Mouse (Mus musculus) thymus, adult 2 months (tissue): ENCODE results near the gene Zfp148. TPM values are rescaled to one million over a fixed set of nuclear protein-coding genes. Genes with fewer than 3 reads are reported as not detected.

ENCODE experiments used
- DNase-seq: peaks from one replicate; pipeline ENCODE4 v3.0.0; 2021
- H3K27ac ChIP-seq: fragments of 200-500 bp; 2 replicates; pipeline ENCODE4 v1.5.1; 2012; ENCODE audit warnings: low read length, control low read depth; ENCODE audit not compliant: control insufficient read depth, insufficient read depth
- H3K27me3 ChIP-seq: fragments of 200-500 bp; 2 replicates; pipeline ENCODE4 v1.6.1; 2012; ENCODE audit warnings: mild to moderate bottlenecking, low read length, moderate library complexity, mixed read lengths; ENCODE audit not compliant: control insufficient read depth, insufficient read depth
- H3K36me3 ChIP-seq: fragments of 200-500 bp; 2 replicates; pipeline ENCODE4 v1.6.1; 2012; ENCODE audit warnings: mild to moderate bottlenecking, low read length, moderate library complexity; ENCODE audit not compliant: control insufficient read depth, insufficient read depth
- H3K4me1 ChIP-seq: fragments of 200-500 bp; replicated peaks from 2 replicates; pipeline ENCODE4 v1.6.1; 2012; ENCODE audit warnings: low read length; ENCODE audit not compliant: control insufficient read depth, insufficient read depth
- H3K4me3 ChIP-seq: fragments of 200-500 bp; 2 replicates; pipeline ENCODE4 v1.5.1; 2012; ENCODE audit warnings: mild to moderate bottlenecking, low read length, control low read depth, moderate library complexity; ENCODE audit not compliant: control insufficient read depth, insufficient read depth
- CTCF ChIP-seq: fragments of 200-500 bp; IDR thresholded peaks from 2 replicates; pipeline ENCODE4 v1.5.1; 2012; ENCODE audit warnings: mild to moderate bottlenecking, control low read depth, low read length, moderate library complexity, borderline replicate concordance; ENCODE audit not compliant: control insufficient read depth, poor library complexity, insufficient read depth; ENCODE audit errors: extremely low read depth
- POLR2A ChIP-seq: fragments of 200-500 bp; IDR thresholded peaks from 2 replicates; pipeline ENCODE4 v1.6.1; 2012; ENCODE audit warnings: mild to moderate bottlenecking, low read length, control low read depth, moderate library complexity; ENCODE audit not compliant: control insufficient read depth, poor library complexity, insufficient read depth; ENCODE audit errors: extremely low read depth
- WGBS: fragments of 180-500 bp; shearing (Covaris S2); methylation state at CpG from one replicate; pipeline ENCODE4 v1.1.7; 2018; 5-methylcytosine and 5-hydroxymethylcytosine counted together
- polyA plus RNA-seq: library from polyadenylated mRNA; depleted of rRNA; stranded (reverse); fragments of >200 nt; gene quantifications from 2 replicates; pipeline ENCODE4 v1.2.3, GENCODE M21; 2012

The Zfp148 gene
- polyA plus RNA-seq, 1 experiment, result 22.5 TPM

DNA sequence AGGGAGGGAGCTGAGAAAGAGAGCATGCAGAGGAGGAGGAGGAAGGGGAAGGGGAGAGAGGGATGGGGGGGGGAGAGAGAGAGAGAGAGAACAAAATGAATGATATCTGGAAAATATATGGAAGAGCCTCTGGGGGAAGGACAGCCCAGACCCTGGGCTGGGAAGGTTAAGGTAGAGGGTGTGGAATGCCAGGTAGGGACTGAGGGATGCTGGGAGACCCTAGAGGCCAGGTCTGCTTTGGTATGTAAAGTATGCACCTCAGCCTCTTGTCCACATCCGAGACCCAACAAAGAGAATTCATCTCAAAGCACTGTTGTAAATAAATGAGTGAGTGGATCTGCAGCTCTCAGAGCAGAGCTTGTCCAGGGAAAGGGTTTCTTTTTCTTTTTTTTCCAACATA, 38.3 kb upstream of the Zfp148 start:
- Histone ChIP-seq H3K4me3 (no peak overlapping the region), H3K4me1 (peaks cover 36% of the 10 kb centered on the region), H3K36me3 (no peaks in the 10 kb centered on the region), H3K27me3 (no peaks in the 10 kb centered on the region), H3K27ac (no peak overlapping the region)
- no peak for DNase-seq
- TF ChIP-seq POLR2A (no peak), CTCF (no peak)
- 92% methylated on average over 1 of the region's 1 CpGs for WGBS

DNA sequence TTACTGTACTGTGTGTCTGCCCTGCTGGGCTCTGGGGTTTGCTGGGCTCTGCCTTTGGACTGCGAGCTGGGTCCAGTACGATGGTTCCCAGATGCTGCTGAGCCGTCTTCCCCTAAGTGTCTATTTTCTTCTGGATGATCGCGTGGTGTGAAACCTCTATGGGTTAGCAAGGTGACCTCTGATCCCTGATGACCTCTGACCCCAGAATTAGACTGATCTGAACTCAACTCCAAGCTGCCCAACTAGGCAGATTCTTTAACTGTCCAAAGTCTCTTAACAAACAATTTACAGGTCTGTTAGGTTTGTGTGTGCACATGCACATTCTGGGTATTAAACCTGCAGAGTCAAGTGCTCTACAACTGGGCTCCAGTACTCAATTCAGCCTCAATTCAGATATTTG, 37.5 kb upstream of the Zfp148 start:
- WGBS, result 93% methylated on average over 5 of the region's 5 CpGs
- DNase-seq, result peak; percentile 9
- Histone ChIP-seq H3K36me3 (no peaks in the 10 kb centered on the region), H3K27me3 (no peaks in the 10 kb centered on the region), H3K4me1 (peaks cover 36% of the 10 kb centered on the region), H3K4me3 (no peak overlapping the region), H3K27ac (no peak overlapping the region)
- TF ChIP-seq CTCF (no peak), POLR2A (no peak)

DNA sequence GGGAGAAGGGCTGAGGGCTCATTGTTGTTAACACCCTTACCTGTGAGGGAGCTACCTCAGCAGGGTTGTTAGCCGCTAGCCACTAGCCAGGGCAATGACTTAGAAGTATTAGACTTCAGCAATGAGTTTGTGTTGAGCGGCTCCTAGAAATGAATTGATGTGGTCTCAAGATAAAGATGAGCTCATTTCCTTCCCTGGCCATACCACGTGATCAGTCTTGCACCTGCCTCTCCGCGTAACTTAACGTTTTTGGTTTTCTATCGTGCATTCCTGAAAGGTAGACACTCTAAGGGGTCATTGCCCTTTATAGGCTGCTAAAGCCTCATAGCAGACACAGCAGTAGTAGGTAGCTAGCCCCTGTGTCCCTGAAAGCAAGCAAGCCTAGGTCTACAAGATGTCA, 37.0 kb upstream of the Zfp148 start:
- WGBS, result 5% methylated on average over 7 of the region's 7 CpGs
- peak; percentile 68 for DNase-seq
- no peak overlapping the region for H3K4me3 ChIP-seq

GRCm38 (mm10) chr16:33344379-33344778, 36.3 kb upstream of the Zfp148 start:
- 80% methylated on average over 9 of the region's 9 CpGs for WGBS
- TF ChIP-seq POLR2A (no peak), CTCF (no peak)
- no peaks in the 10 kb centered on the region for H3K27me3 ChIP-seq
- no peak for DNase-seq
- H3K36me3 ChIP-seq, result no peaks in the 10 kb centered on the region
- H3K4me1 ChIP-seq, result peaks cover 37% of the 10 kb centered on the region
- peak overlapping the region; percentile 89 for H3K27ac ChIP-seq
- H3K4me3 ChIP-seq, result no peak overlapping the region

More for the DNA sequence above, 37.0 kb upstream of the Zfp148 start:
- Histone ChIP-seq H3K4me1 (peaks cover 38% of the 10 kb centered on the region), H3K27me3 (no peaks in the 10 kb centered on the region), H3K36me3 (no peaks in the 10 kb centered on the region), H3K27ac (peak overlapping the region; percentile 89)
- TF ChIP-seq POLR2A (no peak), CTCF (no peak)

GRCm38 (mm10) chr16:33344875-33345274, 35.8 kb upstream of the Zfp148 start:
- no peaks in the 10 kb centered on the region for H3K36me3 ChIP-seq
- 70% methylated on average over 4 of the region's 4 CpGs for WGBS
- peak; percentile 51 for DNase-seq
- H3K27ac ChIP-seq, result no peak overlapping the region
- H3K27me3 ChIP-seq, result no peaks in the 10 kb centered on the region
- H3K4me3 ChIP-seq, result no peak overlapping the region
- no peak for TF ChIP-seq POLR2A
- peaks cover 36% of the 10 kb centered on the region for H3K4me1 ChIP-seq

- 86% methylated on average over 3 of the region's 3 CpGs for WGBS
- TF ChIP-seq POLR2A (no peak), CTCF (no peak)
- no peaks in the 10 kb centered on the region for H3K36me3 ChIP-seq
- no peak overlapping the region for H3K4me3 ChIP-seq
- no peak for DNase-seq
- peaks cover 36% of the 10 kb centered on the region for H3K4me1 ChIP-seq
- H3K27me3 ChIP-seq, result no peaks in the 10 kb centered on the region
- no peak overlapping the region for H3K27ac ChIP-seq
These were observed 34.3 kb upstream of the Zfp148 start for GRCm38 (mm10) chr16:33346376-33346775.

DNA sequence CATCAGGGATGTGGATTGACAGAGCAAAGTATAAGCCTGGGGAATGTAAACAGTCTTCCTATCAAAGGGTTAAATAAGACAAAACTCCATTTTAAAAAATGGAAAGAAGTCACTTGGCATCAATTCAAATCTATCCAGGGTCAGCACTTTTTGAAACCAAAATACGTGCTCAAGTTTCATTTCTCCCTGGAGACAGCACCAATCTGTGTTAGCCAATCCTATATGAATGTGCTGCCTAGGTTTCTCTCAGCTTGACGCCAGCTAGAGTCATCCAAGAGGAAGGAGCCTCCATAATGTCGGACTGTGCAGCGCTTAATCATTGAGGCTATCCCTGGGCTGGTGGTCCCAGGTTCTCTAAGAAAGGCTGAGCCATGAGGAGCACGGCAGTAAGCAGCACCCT, 33.5 kb upstream of the Zfp148 start:
- WGBS, result 92% methylated on average over 5 of the region's 5 CpGs
- no peaks in the 10 kb centered on the region for H3K36me3 ChIP-seq
- no peak overlapping the region for H3K27ac ChIP-seq
- H3K27me3 ChIP-seq, result no peaks in the 10 kb centered on the region
- no peak for TF ChIP-seq POLR2A
- no peak for TF ChIP-seq CTCF
- H3K4me3 ChIP-seq, result no peak overlapping the region
- no peak for DNase-seq
- H3K4me1 ChIP-seq, result peaks cover 36% of the 10 kb centered on the region
